Mouse (Mus musculus) lung, adult 2 months (tissue): ENCODE measurements at regions not wholly inside any gene's neighbourhood (a gene's known extent, or its start where the extent isn't known, plus 50 kb on each side); places are given as distances from the start of the nearest gene placed in this dataset.

Experiments
- CTCF ChIP-seq: fragments of 200-500 bp; IDR thresholded peaks from 2 replicates; pipeline ENCODE4 v1.5.1; 2011; ENCODE audit warnings: mild to moderate bottlenecking, low read length, control low read depth; ENCODE audit not compliant: insufficient read depth
- POLR2A ChIP-seq: fragments of 200-500 bp; IDR thresholded peaks from 2 replicates; pipeline ENCODE4 v1.6.1; 2011; ENCODE audit warnings: low read depth, mild to moderate bottlenecking, control low read depth, low read length, borderline replicate concordance; ENCODE audit errors: extremely low read depth

DNA sequence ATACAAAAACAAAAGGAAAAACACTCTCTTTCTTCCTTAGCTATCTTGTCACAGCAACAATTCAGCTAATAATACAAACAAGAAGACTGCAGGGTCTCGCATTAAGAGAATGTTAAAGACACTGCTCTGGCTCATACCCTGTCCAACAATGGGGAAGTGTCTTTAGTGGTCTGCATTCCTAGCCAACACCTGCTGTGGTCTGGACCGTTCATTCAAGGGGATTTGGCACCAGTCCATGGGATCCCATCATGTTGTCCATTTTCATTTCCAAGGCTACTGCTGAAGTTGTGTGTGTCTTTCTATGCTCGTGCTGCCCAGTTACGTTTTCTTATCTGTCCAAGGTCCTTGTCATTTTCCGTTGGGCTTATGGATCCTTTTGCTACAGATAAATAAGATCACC is 183.7 kb upstream of the Gria1 start:
- no peak for TF ChIP-seq CTCF
- TF ChIP-seq POLR2A: no peak
